Mouse (Mus musculus) embryonic facial prominence, embryonic 12.5 days (tissue): ENCODE data around the gene Qtrt1. TPM values are rescaled to one million over a fixed set of nuclear protein-coding genes. Genes with fewer than 3 reads are reported as not detected.

Experiments
- ATAC-seq: fragments of 200-750 bp; cut with Nextera tagmentation; 2 replicates; pipeline ENCODE4 v1.8.0; 2017; ENCODE audit not compliant: insufficient number of reproducible peaks, insufficient read depth, low FRiP score, low TSS enrichment
- H3K27ac ChIP-seq: fragments of 300-500 bp; sonication (generic); 2 replicates; pipeline ENCODE4 v1.5.1; 2016; ENCODE audit warnings: mild to moderate bottlenecking
- H3K27me3 ChIP-seq: fragments of 300-500 bp; sonication (generic); 2 replicates; pipeline ENCODE4 v1.6.1; 2016; ENCODE audit warnings: mild to moderate bottlenecking, moderate library complexity
- H3K36me3 ChIP-seq: fragments of 300-500 bp; sonication (generic); 2 replicates; pipeline ENCODE4 v1.6.1; 2016; ENCODE audit warnings: mild to moderate bottlenecking
- H3K4me1 ChIP-seq: fragments of 300-500 bp; sonication (generic); 2 replicates; pipeline ENCODE4 v1.6.1; 2016
- H3K4me2 ChIP-seq: fragments of 300-500 bp; sonication (generic); replicated peaks from 2 replicates; pipeline ENCODE4 v1.6.1; 2016; ENCODE audit warnings: mild to moderate bottlenecking, moderate library complexity
- H3K4me3 ChIP-seq: fragments of 300-500 bp; sonication (generic); 2 replicates; pipeline ENCODE4 v1.5.1; 2016; ENCODE audit warnings: mild to moderate bottlenecking
- H3K9ac ChIP-seq: fragments of 300-500 bp; sonication (generic); 2 replicates; pipeline ENCODE4 v1.6.1; 2016; ENCODE audit warnings: mild to moderate bottlenecking, moderate library complexity
- H3K9me3 ChIP-seq: fragments of 300-500 bp; sonication (generic); 2 replicates; pipeline ENCODE4 v1.6.1; 2016; ENCODE audit warnings: mild to moderate bottlenecking, moderate library complexity
- WGBS: fragments of 180-500 bp; shearing (Covaris S2); methylation state at CpG from one replicate; pipeline ENCODE4 v1.1.7; 2016; 5-methylcytosine and 5-hydroxymethylcytosine counted together
- polyA plus RNA-seq: library from polyadenylated mRNA; unstranded; fragments of >200 nt; fragmentation: Nextera tagmentation; extraction: Ambion mirVana; gene quantifications from 2 replicates; pipeline ENCODE4 v1.2.1, GENCODE M21; 2016

The Qtrt1 gene
- polyA plus RNA-seq, 1 experiment from 2014 or later = 48.7 TPM

DNA sequence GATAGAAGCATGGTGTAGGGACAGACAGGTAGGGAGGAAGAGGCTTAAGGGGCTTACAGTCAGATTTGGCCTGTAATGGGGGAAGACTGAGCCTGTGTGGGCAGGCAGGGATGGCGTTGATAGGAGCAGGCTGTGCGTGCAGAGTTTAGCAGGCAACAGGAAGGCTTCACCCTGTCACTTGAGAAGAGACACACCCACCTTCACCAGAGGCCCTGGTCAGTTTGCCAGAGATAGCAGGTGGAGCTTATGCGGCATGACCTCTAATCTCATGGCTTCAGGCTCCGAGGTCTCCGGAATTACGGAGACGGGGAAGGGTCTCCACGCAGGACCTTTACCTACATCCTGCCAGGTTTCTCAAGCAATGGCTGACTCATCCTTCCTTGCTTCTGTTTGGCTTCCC lies 40.2 kb downstream of the Qtrt1 start:
- no peaks in the 10 kb centered on the region for H3K9me3 ChIP-seq
- ATAC-seq = no peak
- H3K36me3 ChIP-seq = no peaks in the 10 kb centered on the region
- H3K4me3 ChIP-seq = no peak overlapping the region
- no peak overlapping the region for H3K27ac ChIP-seq
- no peak overlapping the region for H3K4me2 ChIP-seq
- WGBS = 72% methylated on average over 8 of the region's 8 CpGs
- no peak overlapping the region for H3K9ac ChIP-seq
- H3K27me3 ChIP-seq = no peaks in the 10 kb centered on the region
- no peaks in the 10 kb centered on the region for H3K4me1 ChIP-seq

DNA sequence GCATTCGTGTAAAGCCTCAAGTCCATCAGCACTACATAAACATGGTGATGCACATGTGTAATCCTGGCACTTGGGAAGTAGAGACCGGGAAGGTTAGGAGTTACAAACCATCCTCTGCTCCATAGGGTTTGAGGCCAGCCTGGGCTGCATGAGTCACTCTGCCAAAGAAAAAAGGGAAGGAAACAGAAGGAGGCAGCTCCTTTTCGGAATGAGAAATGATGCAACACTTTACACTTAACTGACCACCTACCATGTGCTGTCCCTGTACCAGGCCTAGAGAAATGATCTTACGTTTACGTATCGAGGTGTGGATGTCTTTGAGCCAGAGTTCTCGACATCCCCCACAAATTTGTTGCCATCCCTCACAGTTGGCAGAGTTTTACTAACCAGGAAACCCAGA lies 41.4 kb downstream of the Qtrt1 start:
- WGBS = 89% methylated on average over 7 of the region's 7 CpGs

DNA sequence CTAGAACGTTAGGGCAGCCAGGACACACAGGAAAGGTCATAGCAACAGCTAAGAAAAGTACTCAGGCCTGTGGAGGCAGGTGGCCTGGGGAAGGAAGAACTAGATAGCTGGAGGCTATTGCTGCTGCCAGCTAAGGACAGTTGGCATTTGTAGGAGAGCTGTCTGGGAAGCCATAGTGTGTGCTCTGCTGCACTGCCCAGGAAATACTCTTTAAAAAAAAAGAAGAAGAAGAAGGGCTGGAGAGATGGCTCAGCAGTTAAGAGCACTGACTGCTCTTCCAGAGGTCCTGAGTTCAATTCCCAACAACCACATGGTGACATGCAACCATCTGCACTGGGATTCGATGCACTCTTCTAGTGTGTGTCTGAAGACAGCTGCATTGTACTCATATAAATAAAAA lies 41.8 kb downstream of the Qtrt1 start:
- Histone ChIP-seq H3K27me3 (no peaks in the 10 kb centered on the region), H3K4me1 (no peaks in the 10 kb centered on the region), H3K36me3 (no peaks in the 10 kb centered on the region), H3K4me3 (no peak overlapping the region), H3K9me3 (no peaks in the 10 kb centered on the region), H3K9ac (no peak overlapping the region), H3K4me2 (no peak overlapping the region), H3K27ac (no peak overlapping the region)
- 81% methylated on average over 2 of the region's 2 CpGs for WGBS
- no peak for ATAC-seq

More for the DNA sequence above, 41.4 kb downstream of the Qtrt1 start:
- no peak overlapping the region for H3K9ac ChIP-seq
- no peak overlapping the region for H3K4me2 ChIP-seq
- no peak overlapping the region for H3K27ac ChIP-seq
- no peaks in the 10 kb centered on the region for H3K4me1 ChIP-seq
- no peak overlapping the region for H3K4me3 ChIP-seq
- H3K27me3 ChIP-seq = no peaks in the 10 kb centered on the region
- no peak for ATAC-seq
- no peaks in the 10 kb centered on the region for H3K36me3 ChIP-seq
- no peaks in the 10 kb centered on the region for H3K9me3 ChIP-seq

DNA sequence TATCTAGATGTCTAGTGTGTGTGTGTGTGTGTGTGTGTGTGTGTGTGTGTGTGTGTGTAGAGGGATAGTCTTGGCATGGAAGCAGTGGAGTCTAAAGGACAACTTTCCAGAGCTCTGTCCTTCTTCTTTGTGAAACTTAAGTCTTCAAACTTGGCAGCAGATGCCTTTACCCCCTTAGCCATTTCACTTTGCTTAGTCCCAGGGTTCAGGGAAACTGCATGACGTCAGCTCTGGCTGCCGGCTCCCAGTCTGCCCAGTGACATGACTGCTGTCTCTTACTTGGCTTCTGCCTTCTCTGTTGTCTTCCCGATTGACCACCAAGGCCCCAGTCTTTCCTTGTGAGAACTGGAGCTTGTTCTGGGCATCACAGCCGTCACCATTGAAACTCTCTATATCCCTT lies 42.9 kb downstream of the Qtrt1 start:
- Histone ChIP-seq H3K36me3 (0 out of 2 replicates have a peak, but pooled peaks cover 5% of the 10 kb centered on the region), H3K4me1 (no peaks in the 10 kb centered on the region), H3K27me3 (no peaks in the 10 kb centered on the region), H3K27ac (no peak overlapping the region), H3K4me2 (no peak overlapping the region), H3K9me3 (no peaks in the 10 kb centered on the region), H3K9ac (no peak overlapping the region), H3K4me3 (no peak overlapping the region)
- 86% methylated on average over 4 of the region's 4 CpGs for WGBS
- ATAC-seq = no peak

DNA sequence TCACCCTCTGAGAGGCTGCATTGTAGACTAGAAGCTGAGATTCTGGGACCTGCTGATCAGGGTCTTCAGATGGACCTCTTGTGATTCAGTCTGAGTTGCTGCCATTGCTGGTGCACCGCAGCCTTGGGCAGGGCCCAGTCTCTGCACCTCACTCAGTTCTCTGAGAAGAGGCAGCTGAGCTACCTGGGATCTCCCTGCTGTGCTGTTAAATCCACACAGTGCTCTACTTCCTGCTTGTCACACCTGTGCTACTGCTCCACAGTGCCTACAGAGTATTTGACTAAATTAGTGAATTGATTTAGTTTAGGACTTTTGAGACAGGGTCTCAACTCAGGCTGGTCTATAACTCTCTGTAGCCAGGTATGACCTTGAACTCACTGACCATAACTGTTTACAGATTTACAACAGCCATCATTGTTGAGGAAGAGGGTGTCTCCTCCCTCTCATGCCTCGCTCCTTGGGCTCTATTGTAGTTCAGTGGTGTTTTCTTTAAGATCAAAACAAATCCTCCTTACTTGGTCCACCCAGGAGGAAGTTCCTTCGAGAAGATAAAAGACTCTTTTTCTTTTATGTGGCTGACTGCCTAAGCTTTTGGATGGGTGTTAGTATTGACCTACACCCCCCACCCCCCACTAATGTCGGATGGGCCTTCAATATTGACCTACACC lies 43.6 kb downstream of the Qtrt1 start:
- H3K9ac ChIP-seq = no peak overlapping the region
- H3K4me3 ChIP-seq = no peak overlapping the region
- no peak overlapping the region for H3K27ac ChIP-seq
- no peaks in the 10 kb centered on the region for H3K27me3 ChIP-seq
- 71% methylated on average over 4 of the region's 4 CpGs for WGBS
- H3K4me1 ChIP-seq = no peaks in the 10 kb centered on the region
- H3K36me3 ChIP-seq = peaks cover 12% of the 10 kb centered on the region; the same call in 1 of the 2 replicates
- no peak overlapping the region for H3K4me2 ChIP-seq
- H3K9me3 ChIP-seq = no peaks in the 10 kb centered on the region
- no peak for ATAC-seq

DNA sequence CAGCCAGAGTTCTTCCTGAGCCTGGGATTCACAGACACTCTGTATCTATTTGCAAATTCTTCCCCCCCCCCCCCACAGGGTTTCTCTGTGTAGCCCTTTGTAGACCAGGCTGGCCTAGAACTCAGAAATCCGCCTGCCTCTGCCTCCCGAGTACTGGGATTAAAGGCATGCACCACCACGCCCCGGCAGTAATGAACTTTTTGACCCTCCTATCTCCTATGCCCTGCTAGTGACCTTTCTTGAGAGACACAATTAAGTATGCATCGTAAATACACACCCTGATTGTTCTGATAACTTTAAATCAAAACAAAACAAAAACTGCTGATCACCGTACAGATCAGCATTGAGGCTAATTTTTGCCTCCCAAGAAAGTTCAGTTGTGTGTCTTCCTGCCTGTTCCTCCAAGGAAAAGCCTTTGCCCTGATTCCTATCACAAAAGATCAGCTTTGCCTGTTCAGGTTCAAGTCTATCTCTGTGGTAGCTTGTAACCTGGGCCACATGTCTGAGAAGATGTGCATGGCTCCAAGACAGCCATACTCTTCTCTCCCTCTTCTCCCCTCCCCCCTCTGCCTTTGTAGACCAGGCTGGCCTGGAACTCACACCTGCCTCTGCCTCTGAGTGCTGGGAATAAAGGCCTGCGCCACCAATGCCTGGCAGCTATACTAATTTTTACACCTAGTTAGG lies 44.8 kb downstream of the Qtrt1 start:
- 89% methylated on average over 7 of the region's 7 CpGs for WGBS
- Histone ChIP-seq H3K4me3 (no peak overlapping the region), H3K36me3 (peaks cover 12% of the 10 kb centered on the region; the same call in 1 of the 2 replicates), H3K9ac (no peak overlapping the region), H3K4me1 (no peaks in the 10 kb centered on the region), H3K4me2 (no peak overlapping the region), H3K27me3 (no peaks in the 10 kb centered on the region), H3K9me3 (no peaks in the 10 kb centered on the region), H3K27ac (no peak overlapping the region)
- no peak for ATAC-seq

DNA sequence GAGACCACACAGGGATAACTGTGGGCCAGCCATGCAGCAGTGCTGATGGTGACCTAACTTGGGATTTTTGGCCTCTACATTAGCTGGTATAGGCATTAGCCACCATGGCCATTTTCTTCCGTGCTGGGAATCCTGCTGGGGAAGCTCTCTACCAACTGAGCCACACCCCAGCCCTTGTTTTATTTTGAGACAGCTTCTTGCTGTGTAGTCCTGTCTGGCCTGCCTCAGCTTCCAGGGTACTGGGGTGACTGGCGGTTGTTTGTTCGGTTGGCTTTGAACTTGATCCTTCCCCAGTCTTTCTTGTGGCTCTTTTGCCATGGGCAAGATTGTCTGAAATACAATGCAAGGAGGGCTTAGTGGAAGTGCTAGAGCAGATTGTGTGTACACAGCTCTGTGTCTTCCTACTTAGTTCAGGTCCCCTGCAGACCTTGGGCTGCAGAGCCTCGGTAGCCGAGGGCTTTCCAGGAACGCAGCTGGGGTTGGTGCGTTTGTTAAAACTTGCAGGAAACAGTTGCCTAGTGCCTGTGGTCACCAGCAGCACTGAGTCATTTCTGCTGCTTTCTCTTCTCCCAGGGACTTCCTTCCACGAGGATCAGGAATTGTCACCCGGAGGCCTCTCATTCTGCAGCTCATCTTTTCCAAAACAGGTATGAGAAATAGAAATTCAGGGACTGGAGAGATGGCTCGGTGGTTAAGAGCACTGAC lies 45.4 kb downstream of the Qtrt1 start:
- H3K4me1 ChIP-seq = no peaks in the 10 kb centered on the region
- no peak overlapping the region for H3K9ac ChIP-seq
- no peaks in the 10 kb centered on the region for H3K9me3 ChIP-seq
- peaks cover 12% of the 10 kb centered on the region; the same call in 1 of the 2 replicates for H3K36me3 ChIP-seq
- no peak overlapping the region for H3K4me3 ChIP-seq
- H3K27me3 ChIP-seq = no peaks in the 10 kb centered on the region
- 80% methylated on average over 10 of the region's 10 CpGs for WGBS
- no peak for ATAC-seq
- H3K27ac ChIP-seq = no peak overlapping the region
- no peak overlapping the region for H3K4me2 ChIP-seq

DNA sequence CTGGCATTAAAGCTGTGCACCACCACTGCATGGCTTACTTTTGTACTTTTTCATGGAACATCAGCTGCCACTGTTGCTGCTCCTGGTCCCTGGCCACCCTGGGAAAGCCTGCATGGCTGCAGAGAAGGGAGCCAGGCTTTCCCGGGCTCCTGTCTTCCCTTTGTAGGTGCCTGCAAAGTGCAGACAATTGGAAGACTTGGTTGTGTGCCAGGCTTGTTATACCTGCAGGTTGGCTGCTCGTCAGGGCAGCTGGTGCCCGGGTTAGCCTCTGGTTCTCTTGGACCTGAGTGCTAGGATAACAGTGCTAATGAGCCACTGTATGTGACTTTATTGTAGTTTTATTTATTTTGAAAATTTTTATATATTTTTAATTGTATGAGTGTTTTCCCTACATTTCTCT lies 47.2 kb downstream of the Qtrt1 start:
- 99% methylated on average over 3 of the region's 3 CpGs for WGBS
- H3K4me1 ChIP-seq = no peaks in the 10 kb centered on the region
- H3K36me3 ChIP-seq = peaks cover 12% of the 10 kb centered on the region; the same call in 1 of the 2 replicates
- no peak overlapping the region for H3K27ac ChIP-seq
- H3K4me2 ChIP-seq = no peak overlapping the region
- no peak for ATAC-seq
- H3K9me3 ChIP-seq = no peaks in the 10 kb centered on the region
- H3K9ac ChIP-seq = no peak overlapping the region
- H3K27me3 ChIP-seq = no peaks in the 10 kb centered on the region
- no peak overlapping the region for H3K4me3 ChIP-seq

DNA sequence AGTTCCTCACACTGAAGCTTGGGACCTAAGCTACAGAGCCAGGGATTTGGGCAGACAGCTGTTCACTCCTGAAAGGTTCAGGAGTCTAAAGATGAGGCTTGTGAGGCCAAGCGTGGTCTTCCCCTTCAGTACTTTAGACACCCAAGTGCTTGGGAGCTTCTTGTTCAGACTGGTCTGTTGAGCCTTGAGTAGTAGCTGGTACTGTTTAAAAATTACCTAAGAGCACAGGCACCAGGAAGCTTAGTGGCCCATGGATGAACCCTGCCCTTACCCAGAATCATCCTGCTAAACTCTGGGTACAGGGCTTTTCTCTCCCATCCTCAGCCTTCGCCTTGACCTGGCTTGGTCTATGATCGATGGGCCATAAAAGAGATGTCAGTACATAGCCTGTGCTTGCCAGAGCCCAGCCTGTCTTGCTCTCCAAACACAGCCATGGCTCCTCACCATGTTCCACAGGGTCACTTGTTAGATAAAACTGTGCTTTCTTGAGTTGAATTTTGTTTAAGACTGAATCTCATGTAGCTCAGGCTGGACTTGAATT lies 48.8 kb downstream of the Qtrt1 start:
- WGBS = 88% methylated on average over 3 of the region's 3 CpGs
- H3K4me3 ChIP-seq = no peak overlapping the region
- H3K9me3 ChIP-seq = no peaks in the 10 kb centered on the region
- no peak overlapping the region for H3K9ac ChIP-seq
- H3K27me3 ChIP-seq = no peaks in the 10 kb centered on the region
- peaks cover 17% of the 10 kb centered on the region; the same call in 1 of the 2 replicates for H3K36me3 ChIP-seq
- no peak overlapping the region for H3K4me2 ChIP-seq
- no peak overlapping the region for H3K27ac ChIP-seq
- ATAC-seq = no peak
- H3K4me1 ChIP-seq = no peaks in the 10 kb centered on the region

DNA sequence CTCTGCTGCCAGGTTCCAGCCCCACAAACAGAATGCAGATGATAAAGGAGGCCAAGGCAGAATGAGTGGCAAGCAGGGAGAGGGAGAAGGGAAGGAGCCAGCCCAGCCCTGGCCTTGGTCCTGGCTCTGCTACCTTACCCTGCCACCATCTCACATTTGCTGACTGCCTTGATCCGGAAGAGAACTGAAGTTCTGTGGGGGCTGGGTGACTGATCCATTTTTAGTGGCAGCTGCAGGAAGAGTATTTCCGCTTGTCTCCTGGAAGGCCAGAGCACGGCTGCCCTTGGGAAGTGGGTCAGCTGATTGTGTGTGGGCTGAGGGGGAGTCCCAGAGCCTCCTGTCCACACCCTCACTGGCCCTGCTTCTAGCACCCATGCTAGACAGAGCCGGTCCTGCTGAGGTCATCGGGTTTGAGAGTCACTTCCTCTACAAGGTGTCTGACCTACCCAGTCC lies 51.5 kb downstream of the Qtrt1 start:
- no peaks in the 10 kb centered on the region for H3K27me3 ChIP-seq
- no peaks in the 10 kb centered on the region for H3K4me1 ChIP-seq
- WGBS = 85% methylated on average over 5 of the region's 5 CpGs
- H3K9ac ChIP-seq = no peak overlapping the region
- ATAC-seq = no peak
- H3K9me3 ChIP-seq = no peaks in the 10 kb centered on the region
- H3K4me2 ChIP-seq = no peak overlapping the region
- H3K36me3 ChIP-seq = peaks cover 33% of the 10 kb centered on the region
- no peak overlapping the region for H3K27ac ChIP-seq
- H3K4me3 ChIP-seq = no peak overlapping the region

DNA sequence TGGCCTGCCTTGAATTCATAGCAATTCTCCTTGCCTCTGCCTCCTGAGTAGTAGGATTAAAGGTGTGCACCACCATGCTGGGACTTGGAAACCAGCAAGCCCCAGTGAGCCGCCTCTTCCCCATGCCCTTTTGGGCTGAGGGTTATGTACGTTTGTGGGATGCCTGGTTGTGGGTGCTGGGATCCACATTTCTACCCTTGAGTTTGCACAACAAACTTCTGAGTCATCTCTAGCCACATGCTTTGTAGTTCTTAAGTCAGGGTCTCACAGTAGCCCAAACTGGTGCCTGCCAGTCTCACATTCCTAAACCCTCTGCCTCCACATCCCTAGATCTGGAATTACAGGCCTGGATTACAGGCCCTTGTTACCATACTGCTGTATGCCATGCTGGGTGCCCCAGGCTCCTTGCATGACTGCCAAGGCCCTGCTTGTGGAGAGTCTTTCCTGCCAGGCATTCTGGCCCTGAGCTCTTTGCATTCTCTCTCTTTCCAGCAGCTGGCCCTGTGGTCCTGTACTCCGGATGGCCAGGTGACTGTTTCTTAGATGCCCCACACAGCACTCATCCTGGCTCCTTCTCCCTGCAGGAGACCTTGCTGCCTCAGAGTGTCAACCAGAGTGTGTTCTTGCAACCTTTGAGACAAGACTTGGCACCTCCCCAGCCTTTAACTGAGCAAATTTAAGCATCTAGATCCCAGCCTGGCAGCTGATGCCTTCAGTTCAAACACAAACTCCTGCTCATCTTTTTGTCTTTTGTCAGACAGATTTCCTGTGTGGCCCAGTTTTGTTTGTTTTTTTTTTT lies 52.3 kb downstream of the Qtrt1 start:
- Histone ChIP-seq H3K27ac (no peak overlapping the region), H3K36me3 (peaks cover 40% of the 10 kb centered on the region)

More for the DNA sequence above, 52.3 kb downstream of the Qtrt1 start:
- no peak overlapping the region for H3K4me3 ChIP-seq
- ATAC-seq = no peak
- H3K4me1 ChIP-seq = no peaks in the 10 kb centered on the region
- no peaks in the 10 kb centered on the region for H3K27me3 ChIP-seq
- H3K9ac ChIP-seq = no peak overlapping the region
- 86% methylated on average over 3 of the region's 3 CpGs for WGBS
- no peak overlapping the region for H3K4me2 ChIP-seq
- H3K9me3 ChIP-seq = no peaks in the 10 kb centered on the region
